Mouse (Mus musculus): ENCODE measurements around the gene Tmem169.

Gene Tmem169

GRCm38 (mm10) chr1:72320759-72321158 is 36.6 kb downstream of the Tmem169 start:
- no peak for DNase-seq (ENCODE audit: low read depth in 2 of 2, low spot score in 2 of 2)

GRCm38 (mm10) chr1:72323248-72323647 is 39.1 kb downstream of the Tmem169 start:
- DNase-seq (ENCODE audit: low read depth in 2 of 2, low spot score in 2 of 2) = no peak

- DNase-seq (ENCODE audit: low read depth in 2 of 2, low spot score in 2 of 2) = no peak
These were observed 42.1 kb downstream of the Tmem169 start for GRCm38 (mm10) chr1:72326162-72326821.

- no peak for DNase-seq (ENCODE audit: low read depth in 2 of 2, low spot score in 2 of 2)
These were observed 50.6 kb downstream of the Tmem169 start for GRCm38 (mm10) chr1:72334807-72335206.

GRCm38 (mm10) chr1:72336780-72337179 is 52.6 kb downstream of the Tmem169 start:
- no peak for DNase-seq (ENCODE audit: low read depth in 2 of 2, low spot score in 2 of 2)

GRCm38 (mm10) chr1:72338341-72338740 is 54.2 kb downstream of the Tmem169 start:
- DNase-seq (ENCODE audit: low read depth in 2 of 2, low spot score in 2 of 2) = no peak

- DNase-seq (ENCODE audit: low read depth in 2 of 2, low spot score in 2 of 2) = no peak
These were observed 63.7 kb downstream of the Tmem169 start for GRCm38 (mm10) chr1:72347873-72348272.

All from CD8-positive naive resting alpha-beta T cell, adult 2 months (primary cell).